Mouse (Mus musculus) kidney, postnatal 0 days (tissue): ENCODE measurements around the gene Pycard. TPM values are rescaled to one million over a fixed set of nuclear protein-coding genes. Genes with fewer than 3 reads are reported as not detected.

Experiments used
- ATAC-seq: fragments of 200-750 bp; cut with Nextera tagmentation; replicated peaks from 2 replicates; pipeline ENCODE4 v1.8.0; 2017; ENCODE audit warnings: low read depth, moderate number of reproducible peaks, moderate TSS enrichment, moderate library complexity; ENCODE audit not compliant: low FRiP score
- DNase-seq: peaks from one replicate; pipeline ENCODE4 v3.0.0-alpha.2; 2016; ENCODE audit warnings: low spot score
- H3K27ac ChIP-seq: fragments of 300-500 bp; sonication (generic); 2 replicates; pipeline ENCODE4 v1.5.1; 2014; ENCODE audit warnings: mild to moderate bottlenecking
- H3K27me3 ChIP-seq: fragments of 300-500 bp; sonication (generic); 2 replicates; pipeline ENCODE4 v1.6.1; 2014; ENCODE audit warnings: low read length, mixed read lengths; ENCODE audit not compliant: insufficient read depth
- H3K36me3 ChIP-seq: fragments of 300-500 bp; sonication (generic); 2 replicates; pipeline ENCODE4 v1.6.1; 2014; ENCODE audit warnings: low read length, mixed read lengths; ENCODE audit not compliant: insufficient read depth
- H3K4me1 ChIP-seq: fragments of 300-500 bp; sonication (generic); replicated peaks from 2 replicates; pipeline ENCODE4 v1.6.1; 2014; ENCODE audit warnings: antibody characterized with exemption, low read length, mixed read lengths; ENCODE audit not compliant: insufficient read depth
- H3K4me2 ChIP-seq: fragments of 300-500 bp; sonication (generic); 2 replicates; pipeline ENCODE4 v1.6.1; 2014; ENCODE audit warnings: mild to moderate bottlenecking, low read length, moderate library complexity, mixed read lengths
- H3K4me3 ChIP-seq: fragments of 300-500 bp; sonication (generic); replicated peaks from 2 replicates; pipeline ENCODE4 v1.5.1; 2014; ENCODE audit warnings: low read depth, low read length
- H3K9ac ChIP-seq: fragments of 300-500 bp; sonication (generic); 2 replicates; pipeline ENCODE4 v1.6.1; 2014; ENCODE audit warnings: low read depth, low read length
- H3K9me3 ChIP-seq: fragments of 300-500 bp; sonication (generic); replicated peaks from 2 replicates; pipeline ENCODE4 v1.6.1; 2016; ENCODE audit warnings: low read length, inconsistent platforms, mixed read lengths
- CTCF ChIP-seq: IDR thresholded peaks from 2 replicates; pipeline ENCODE4 v1.5.1; 2016; ENCODE audit warnings: antibody characterized with exemption, low read depth, mild to moderate bottlenecking, moderate library complexity
- WGBS: fragments of 180-500 bp; shearing (Covaris S2); extraction: QIAGEN DNeasy Blood & Tissue Kit; methylation state at CpG from one replicate; pipeline ENCODE4 v1.1.7; 2014; 5-methylcytosine and 5-hydroxymethylcytosine counted together
- polyA plus RNA-seq: library from polyadenylated mRNA; unstranded; fragments of >200 nt; fragmentation: Nextera tagmentation; extraction: Ambion mirVana; gene quantifications from 2 replicates; pipeline ENCODE4 v1.2.1, GENCODE M21; 2015

Gene Pycard
- polyA plus RNA-seq, 1 experiment from 2014 or later: 85.2 TPM

GRCm38 (mm10) chr7:128025381-128025780 lies 31.7 kb upstream of the Pycard start:
- H3K9me3 ChIP-seq: no peaks in the 10 kb centered on the region
- no peak for TF ChIP-seq CTCF
- no peak overlapping the region for H3K27ac ChIP-seq
- DNase-seq (no peak), ATAC-seq (no peak)
- no peak overlapping the region for H3K4me3 ChIP-seq
- H3K4me1 ChIP-seq: no peaks in the 10 kb centered on the region
- 83% methylated on average over 4 of the region's 4 CpGs for WGBS
- no peaks in the 10 kb centered on the region for H3K27me3 ChIP-seq
- no peaks in the 10 kb centered on the region for H3K36me3 ChIP-seq
- H3K4me2 ChIP-seq: no peak overlapping the region
- no peak overlapping the region for H3K9ac ChIP-seq

- TF ChIP-seq CTCF: no peak
- Histone ChIP-seq H3K4me2 (no peak overlapping the region), H3K9ac (no peak overlapping the region), H3K27ac (no peak overlapping the region), H3K4me3 (no peak overlapping the region), H3K4me1 (no peaks in the 10 kb centered on the region), H3K36me3 (no peaks in the 10 kb centered on the region), H3K9me3 (no peaks in the 10 kb centered on the region), H3K27me3 (no peaks in the 10 kb centered on the region)
- 72% methylated on average over 4 of the region's 4 CpGs for WGBS
- DNase-seq (no peak), ATAC-seq (no peak)
These were observed 31.3 kb upstream of the Pycard start for GRCm38 (mm10) chr7:128024932-128025331.

- Histone ChIP-seq H3K27me3 (no peaks in the 10 kb centered on the region), H3K36me3 (no peaks in the 10 kb centered on the region), H3K4me3 (no peak overlapping the region), H3K4me1 (no peaks in the 10 kb centered on the region), H3K27ac (no peak overlapping the region), H3K9ac (no peak overlapping the region), H3K4me2 (no peak overlapping the region), H3K9me3 (no peaks in the 10 kb centered on the region)
- WGBS: 87% methylated on average over 9 of the region's 9 CpGs
- no peak for TF ChIP-seq CTCF
- no peak for DNase-seq
- ATAC-seq: no peak
These were observed 30.7 kb upstream of the Pycard start for GRCm38 (mm10) chr7:128024364-128024763.

GRCm38 (mm10) chr7:128023565-128023964 lies 29.9 kb upstream of the Pycard start:
- TF ChIP-seq CTCF: no peak
- no peak overlapping the region for H3K9ac ChIP-seq
- no peak for ATAC-seq
- no peak for DNase-seq
- H3K27ac ChIP-seq: no peak overlapping the region
- H3K4me1 ChIP-seq: no peaks in the 10 kb centered on the region
- no peak overlapping the region for H3K4me3 ChIP-seq
- H3K9me3 ChIP-seq: no peaks in the 10 kb centered on the region
- H3K4me2 ChIP-seq: no peak overlapping the region
- no peaks in the 10 kb centered on the region for H3K36me3 ChIP-seq
- 85% methylated on average over 4 of the region's 4 CpGs for WGBS
- H3K27me3 ChIP-seq: no peaks in the 10 kb centered on the region

GRCm38 (mm10) chr7:128022974-128023373 lies 29.3 kb upstream of the Pycard start:
- no peak overlapping the region for H3K27ac ChIP-seq
- ATAC-seq (no peak), DNase-seq (no peak)
- TF ChIP-seq CTCF: peak; percentile 48; the same call in 1 of the 2 replicates
- no peaks in the 10 kb centered on the region for H3K9me3 ChIP-seq
- 67% methylated on average over 8 of the region's 8 CpGs for WGBS
- H3K4me2 ChIP-seq: no peak overlapping the region
- H3K36me3 ChIP-seq: no peaks in the 10 kb centered on the region
- no peak overlapping the region for H3K9ac ChIP-seq
- no peaks in the 10 kb centered on the region for H3K27me3 ChIP-seq
- no peak overlapping the region for H3K4me3 ChIP-seq
- H3K4me1 ChIP-seq: no peaks in the 10 kb centered on the region

- no peak for ATAC-seq
- H3K36me3 ChIP-seq: no peaks in the 10 kb centered on the region
- no peaks in the 10 kb centered on the region for H3K9me3 ChIP-seq
- DNase-seq: no peak
- H3K27ac ChIP-seq: no peak overlapping the region
- 77% methylated on average over 2 of the region's 2 CpGs for WGBS
- H3K4me3 ChIP-seq: no peak overlapping the region
- H3K4me2 ChIP-seq: no peak overlapping the region
- TF ChIP-seq CTCF: no peak
- no peak overlapping the region for H3K9ac ChIP-seq
- no peaks in the 10 kb centered on the region for H3K4me1 ChIP-seq
- no peaks in the 10 kb centered on the region for H3K27me3 ChIP-seq
These were observed 25.5 kb upstream of the Pycard start for GRCm38 (mm10) chr7:128019187-128019586.

GRCm38 (mm10) chr7:128018275-128018674 lies 24.6 kb upstream of the Pycard start:
- no peak for DNase-seq

More at GRCm38 (mm10) chr7:128018275-128018674, 24.6 kb upstream of the Pycard start:
- Histone ChIP-seq H3K4me3 (no peak overlapping the region), H3K4me1 (no peaks in the 10 kb centered on the region), H3K27me3 (no peaks in the 10 kb centered on the region), H3K9ac (no peak overlapping the region), H3K27ac (no peak overlapping the region), H3K36me3 (no peaks in the 10 kb centered on the region), H3K4me2 (no peak overlapping the region), H3K9me3 (no peaks in the 10 kb centered on the region)
- whole genome bisulfite sequencing: 92% methylated on average over 3 of the region's 3 CpGs
- ATAC-seq: no peak
- TF ChIP-seq CTCF: no peak
